Mouse (Mus musculus) myocyte (in vitro differentiated cells): ENCODE results near the gene Popdc2.

ENCODE experiments used
- E2F4 ChIP-seq: IDR thresholded peaks from one replicate; pipeline ENCODE4 v1.6.1; 2011; ENCODE audit warnings: mild to moderate bottlenecking, control low read depth, moderate library complexity; ENCODE audit not compliant: insufficient read depth
- MAX ChIP-seq: IDR thresholded peaks from one replicate; pipeline ENCODE4 v1.6.1; 2011; ENCODE audit warnings: low read depth, mild to moderate bottlenecking, control low read depth
- MYOD1 ChIP-seq, 3 experiments: IDR thresholded peaks; one replicate each; pipeline ENCODE4 v1.6.1; 2011; ENCODE audit warnings: control low read depth in 2 of 3, low read depth in 2 of 3, mild to moderate bottlenecking in 2 of 3, moderate library complexity in 1 of 3; ENCODE audit not compliant: insufficient read length in 2 of 3, control insufficient read depth in 1 of 3
- MYOG ChIP-seq, 3 experiments: IDR thresholded peaks; one replicate each; pipeline ENCODE4 v1.6.1; 2011; ENCODE audit warnings: control low read depth in 2 of 3, low read depth in 2 of 3, mild to moderate bottlenecking in 2 of 3; ENCODE audit not compliant: insufficient read length in 2 of 3, control insufficient read depth in 1 of 3, insufficient read depth in 1 of 3
- POLR2A ChIP-seq: IDR thresholded peaks from one replicate; pipeline ENCODE4 v1.6.1; 2011; ENCODE audit warnings: low read depth, mild to moderate bottlenecking, control low read depth, moderate library complexity; ENCODE audit not compliant: insufficient read length
- POLR2AphosphoS2 ChIP-seq: IDR thresholded peaks from one replicate; pipeline ENCODE4 v1.6.1; 2011; ENCODE audit warnings: low read depth, control low read depth; ENCODE audit not compliant: insufficient read length
- REST ChIP-seq: IDR thresholded peaks from one replicate; pipeline ENCODE4 v1.6.1; 2011; ENCODE audit warnings: mild to moderate bottlenecking, control low read depth, moderate library complexity; ENCODE audit not compliant: insufficient read depth, insufficient read length
- SRF ChIP-seq: IDR thresholded peaks from one replicate; pipeline ENCODE4 v1.6.1; 2011; ENCODE audit warnings: low read depth; ENCODE audit not compliant: control insufficient read depth, insufficient read length
- TCF12 ChIP-seq: IDR thresholded peaks from one replicate; pipeline ENCODE4 v1.6.1; 2011; ENCODE audit warnings: mild to moderate bottlenecking, control low read depth; ENCODE audit not compliant: poor library complexity, insufficient read depth, severe bottlenecking
- TCF3 ChIP-seq: IDR thresholded peaks from one replicate; pipeline ENCODE4 v1.6.1; 2011; ENCODE audit warnings: low read depth, control low read depth; ENCODE audit not compliant: insufficient read length
- USF1 ChIP-seq: IDR thresholded peaks from one replicate; pipeline ENCODE4 v1.6.1; 2011; ENCODE audit warnings: low read depth, mild to moderate bottlenecking, control low read depth, moderate library complexity

DNA sequence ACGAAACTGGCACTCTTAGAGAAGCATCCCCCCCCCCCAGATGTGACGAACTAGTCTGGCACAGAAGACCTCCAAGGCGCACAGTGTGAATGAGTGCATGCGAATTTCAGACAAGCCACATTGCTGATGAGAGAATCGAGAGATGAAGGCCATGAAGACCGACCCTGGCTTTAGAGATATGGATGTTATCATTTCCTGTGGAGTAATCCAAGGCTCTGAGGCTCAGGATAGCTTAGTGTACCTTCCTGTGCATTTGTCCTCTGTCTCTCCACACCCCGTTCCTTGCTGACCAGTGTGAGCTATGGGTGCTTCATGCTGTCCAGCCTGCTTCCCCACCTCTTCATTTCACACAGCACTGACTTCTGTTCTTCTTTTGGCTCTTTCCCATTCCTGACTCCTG is 13.2 kb downstream of the Popdc2 start:
- TF ChIP-seq TCF12 (no peak), POLR2AphosphoS2 (no peak), E2F4 (no peak), MYOG (IDR thresholded peaks at IDR 0.05; ENCODE audit: control insufficient read depth in 1 of 3, insufficient read depth in 1 of 3, insufficient read length in 2 of 3, low read depth in 2 of 3) (no peak), POLR2A (no peak), SRF (no peak), REST (no peak), USF1 (no peak), MYOD1 (IDR thresholded peaks at IDR 0.05; ENCODE audit: control insufficient read depth in 1 of 3, insufficient read length in 2 of 3, low read depth in 2 of 3) (no peak), TCF3 (no peak), MAX (no peak)
